Mouse (Mus musculus): Measurements from ENCODE around the gene Snrpb2. TPM values are rescaled to one million over a fixed set of nuclear protein-coding genes. Genes with fewer than 3 reads are reported as not detected.

Snrpb2 gene
- polyA plus RNA-seq, 1 experiment from 2014 or later = 154 TPM

DNA sequence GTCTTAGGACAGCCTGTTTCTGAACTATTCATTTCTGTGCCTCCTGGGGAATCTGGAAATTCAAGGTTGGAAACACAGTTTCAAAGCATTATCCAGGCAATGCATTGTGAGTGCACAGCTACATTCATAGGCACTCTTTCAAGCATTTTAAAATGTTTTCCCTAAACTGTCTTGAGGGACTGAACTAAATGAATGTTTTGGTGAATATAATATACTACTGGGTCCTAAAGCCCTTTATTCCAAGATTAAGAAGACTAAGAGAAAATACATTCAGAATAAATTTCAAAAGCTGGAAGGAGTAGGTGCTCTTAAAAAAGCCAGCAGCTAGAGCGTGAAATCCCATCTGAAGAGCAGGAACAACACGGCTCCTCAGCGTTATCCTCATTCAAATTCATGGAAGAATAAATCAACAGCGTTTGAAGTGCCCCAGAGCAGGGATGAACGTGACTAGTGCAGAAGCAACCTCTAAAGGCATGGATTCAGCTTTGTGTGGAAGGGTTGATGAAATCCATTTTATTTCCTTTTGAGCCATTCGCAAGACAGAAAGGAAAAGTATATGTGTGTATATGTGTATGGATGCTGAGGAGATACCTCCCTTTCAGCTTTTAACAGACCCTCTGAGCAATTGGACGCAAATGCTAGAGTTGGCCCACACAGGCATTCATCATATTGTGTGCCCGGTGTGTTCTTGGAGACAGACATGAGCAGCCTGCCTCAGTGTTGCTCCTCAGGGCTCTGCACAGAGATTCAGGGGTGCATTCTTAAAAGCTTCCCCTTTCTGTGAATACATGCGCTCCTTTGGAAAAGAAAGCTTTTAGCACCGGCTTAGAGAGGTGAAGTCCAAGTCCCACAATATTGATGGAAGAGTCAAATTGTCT, 30.2 kb upstream of the Snrpb2 start:
- no peaks in the 10 kb centered on the region for H3K4me1 ChIP-seq (ENCODE audit: control insufficient read depth, insufficient read depth, low read length)
- H3K4me3 ChIP-seq (ENCODE audit: low read depth, low read length) = no peak overlapping the region
- ATAC-seq (ENCODE audit: insufficient number of reproducible peaks, low FRiP score, low TSS enrichment, low read depth) = no peak
- H3K9ac ChIP-seq (ENCODE audit: low read length) = no peak overlapping the region
- no peaks in the 10 kb centered on the region for H3K36me3 ChIP-seq (ENCODE audit: control insufficient read depth, insufficient read depth, low read length)
- H3K27me3 ChIP-seq (ENCODE audit: control insufficient read depth, insufficient read depth, low read length) = no peaks in the 10 kb centered on the region
- whole genome bisulfite sequencing = 82% methylated on average over 10 of the region's 10 CpGs
- no peak overlapping the region for H3K4me2 ChIP-seq (ENCODE audit: low read depth, severe bottlenecking)
- no peaks in the 10 kb centered on the region for H3K9me3 ChIP-seq (ENCODE audit: control insufficient read depth, low read length)
- no peak overlapping the region for H3K27ac ChIP-seq (replicated peaks; ENCODE audit: low read depth, low read length)
- no peak for DNase-seq (ENCODE audit: low spot score)

DNA sequence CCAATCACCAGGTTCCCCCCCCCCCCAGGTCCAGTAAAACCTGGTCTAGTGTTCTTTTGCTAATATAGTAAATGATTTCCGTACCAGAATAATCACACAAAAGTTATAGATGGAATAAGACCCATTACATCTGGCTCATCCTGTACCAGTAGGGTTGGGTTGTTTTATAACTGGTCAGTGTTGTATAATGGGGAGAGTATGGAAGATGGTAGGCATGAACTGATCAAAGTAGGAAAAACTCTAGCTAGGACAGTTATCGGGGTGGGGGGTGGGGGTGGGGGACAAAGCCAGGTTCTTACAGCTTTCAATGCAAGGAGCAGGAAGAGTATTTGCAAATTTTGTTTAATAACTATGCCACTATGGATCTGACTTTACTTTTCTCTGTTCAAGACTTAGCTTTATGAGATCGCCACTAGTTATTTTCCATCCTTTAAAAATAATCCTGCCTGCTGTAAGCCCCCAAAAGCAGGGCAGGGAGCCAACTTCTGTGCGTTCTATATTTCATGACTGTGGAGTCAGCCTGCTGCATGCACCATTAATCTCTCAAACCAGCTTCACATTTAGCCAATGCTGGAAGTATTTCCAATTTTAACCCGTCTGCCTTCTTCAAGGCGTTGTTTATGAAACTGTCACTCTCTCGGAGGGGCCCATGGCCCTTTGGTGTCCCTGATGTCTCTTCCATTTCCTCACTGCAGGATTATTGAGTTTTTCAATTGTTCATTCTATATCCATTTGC, 28.3 kb upstream of the Snrpb2 start:
- Histone ChIP-seq H3K27me3 (ENCODE audit: control insufficient read depth, insufficient read depth, low read length) (no peaks in the 10 kb centered on the region), H3K36me3 (ENCODE audit: control insufficient read depth, insufficient read depth, low read length) (no peaks in the 10 kb centered on the region), H3K9ac (ENCODE audit: low read length) (no peak overlapping the region), H3K4me1 (ENCODE audit: control insufficient read depth, insufficient read depth, low read length) (no peaks in the 10 kb centered on the region), H3K4me3 (ENCODE audit: low read depth, low read length) (no peak overlapping the region), H3K4me2 (ENCODE audit: low read depth, severe bottlenecking) (no peak overlapping the region), H3K9me3 (ENCODE audit: control insufficient read depth, low read length) (no peaks in the 10 kb centered on the region), H3K27ac (replicated peaks; ENCODE audit: low read depth, low read length) (no peak overlapping the region)
- 78% methylated on average over 7 of the region's 7 CpGs for WGBS
- no peak for DNase-seq (ENCODE audit: low spot score)
- ATAC-seq (ENCODE audit: insufficient number of reproducible peaks, low FRiP score, low TSS enrichment, low read depth) = no peak

DNA sequence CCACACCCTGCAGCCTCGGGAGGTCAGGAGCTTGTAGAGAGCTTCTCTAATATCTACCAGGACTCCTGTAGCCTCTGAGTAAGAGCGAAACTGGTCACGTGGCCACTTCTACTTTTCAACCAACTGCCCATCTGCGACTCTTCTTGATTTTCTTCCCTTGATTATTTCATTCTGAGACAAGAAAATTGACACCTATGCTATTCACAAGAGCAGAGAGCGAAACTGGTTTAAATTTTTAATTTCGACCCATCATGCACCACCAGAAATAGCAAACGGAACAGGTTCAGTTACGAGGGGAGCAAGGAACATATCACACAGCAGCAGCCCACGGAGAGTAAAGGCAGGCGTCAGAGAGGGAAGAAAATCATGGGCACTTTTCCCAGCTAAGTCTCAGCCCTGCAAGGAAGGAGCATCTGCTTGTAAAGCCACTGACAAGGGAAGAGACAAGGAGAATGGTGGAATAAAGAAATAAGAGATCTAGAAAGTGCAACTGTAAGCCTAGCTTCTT, 27.7 kb upstream of the Snrpb2 start:
- H3K27me3 ChIP-seq (ENCODE audit: control insufficient read depth, insufficient read depth, low read length) = no peaks in the 10 kb centered on the region
- 85% methylated on average over 10 of the region's 10 CpGs for WGBS
- ATAC-seq (ENCODE audit: insufficient number of reproducible peaks, low FRiP score, low TSS enrichment, low read depth) = no peak
- H3K4me2 ChIP-seq (ENCODE audit: low read depth, severe bottlenecking) = no peak overlapping the region
- no peaks in the 10 kb centered on the region for H3K4me1 ChIP-seq (ENCODE audit: control insufficient read depth, insufficient read depth, low read length)
- H3K9me3 ChIP-seq (ENCODE audit: control insufficient read depth, low read length) = no peaks in the 10 kb centered on the region
- no peak overlapping the region for H3K4me3 ChIP-seq (ENCODE audit: low read depth, low read length)
- no peak overlapping the region for H3K27ac ChIP-seq (replicated peaks; ENCODE audit: low read depth, low read length)
- no peak for DNase-seq (ENCODE audit: low spot score)
- no peak overlapping the region for H3K9ac ChIP-seq (ENCODE audit: low read length)
- no peaks in the 10 kb centered on the region for H3K36me3 ChIP-seq (ENCODE audit: control insufficient read depth, insufficient read depth, low read length)

DNA sequence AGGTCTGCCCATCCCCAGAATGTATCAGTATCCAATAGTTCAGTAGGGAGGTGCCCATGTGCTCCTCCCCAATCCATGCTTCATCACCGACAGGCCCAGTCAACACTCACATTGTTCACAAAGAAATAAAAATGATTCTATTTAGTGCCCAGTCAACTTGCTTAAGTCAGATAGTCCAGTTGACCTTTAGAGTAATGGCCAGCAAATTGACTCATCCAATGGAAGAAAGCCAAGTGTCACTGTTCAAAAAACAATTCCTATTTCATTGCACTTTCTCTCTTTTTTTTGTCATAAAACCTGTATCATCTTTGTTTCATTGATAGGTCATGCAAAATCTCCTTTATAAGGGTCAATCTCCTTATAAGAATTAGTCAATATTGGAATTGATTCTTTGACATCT, 21.2 kb upstream of the Snrpb2 start:
- H3K27me3 ChIP-seq (ENCODE audit: control insufficient read depth, insufficient read depth, low read length) = no peaks in the 10 kb centered on the region
- no peak overlapping the region for H3K9ac ChIP-seq (ENCODE audit: low read length)
- no peak for DNase-seq (ENCODE audit: low spot score)
- no peaks in the 10 kb centered on the region for H3K36me3 ChIP-seq (ENCODE audit: control insufficient read depth, insufficient read depth, low read length)
- 89% methylated on average over 1 of the region's 1 CpGs for WGBS
- H3K4me2 ChIP-seq (ENCODE audit: low read depth, severe bottlenecking) = no peak overlapping the region
- no peak overlapping the region for H3K27ac ChIP-seq (replicated peaks; ENCODE audit: low read depth, low read length)
- no peaks in the 10 kb centered on the region for H3K9me3 ChIP-seq (ENCODE audit: control insufficient read depth, low read length)
- ATAC-seq (ENCODE audit: insufficient number of reproducible peaks, low FRiP score, low TSS enrichment, low read depth) = no peak
- H3K4me3 ChIP-seq (ENCODE audit: low read depth, low read length) = no peak overlapping the region
- H3K4me1 ChIP-seq (ENCODE audit: control insufficient read depth, insufficient read depth, low read length) = no peaks in the 10 kb centered on the region

DNA sequence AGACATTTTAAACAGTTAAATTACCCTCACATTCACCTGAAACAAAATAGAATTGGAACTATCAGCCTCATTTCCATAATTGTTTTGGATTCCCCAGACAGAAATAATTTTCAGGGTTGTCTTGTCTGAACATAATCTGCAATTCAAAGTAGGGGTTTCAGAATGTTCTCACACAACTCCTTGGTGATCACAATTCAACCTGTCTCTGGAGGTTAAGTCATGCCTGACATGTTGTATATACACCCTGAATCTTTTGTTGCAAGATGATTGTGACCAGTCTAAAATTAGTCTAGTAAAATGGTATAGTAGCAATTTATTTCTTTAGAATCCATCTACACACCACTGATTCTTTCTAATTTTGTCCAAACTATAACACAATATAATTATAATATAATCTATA, 7.6 kb upstream of the Snrpb2 start:
- H3K4me3 ChIP-seq (ENCODE audit: low read depth, low read length) = no peak overlapping the region
- no peak overlapping the region for H3K4me2 ChIP-seq (ENCODE audit: low read depth, severe bottlenecking)
- no peak overlapping the region for H3K9ac ChIP-seq (ENCODE audit: low read length)
- no peaks in the 10 kb centered on the region for H3K27me3 ChIP-seq (ENCODE audit: control insufficient read depth, insufficient read depth, low read length)
- no peaks in the 10 kb centered on the region for H3K9me3 ChIP-seq (ENCODE audit: control insufficient read depth, low read length)
- DNase-seq (ENCODE audit: low spot score) = no peak
- no peak for ATAC-seq (ENCODE audit: insufficient number of reproducible peaks, low FRiP score, low TSS enrichment, low read depth)
- no peaks in the 10 kb centered on the region for H3K36me3 ChIP-seq (ENCODE audit: control insufficient read depth, insufficient read depth, low read length)
- no peaks in the 10 kb centered on the region for H3K4me1 ChIP-seq (ENCODE audit: control insufficient read depth, insufficient read depth, low read length)
- no peak overlapping the region for H3K27ac ChIP-seq (replicated peaks; ENCODE audit: low read depth, low read length)

DNA sequence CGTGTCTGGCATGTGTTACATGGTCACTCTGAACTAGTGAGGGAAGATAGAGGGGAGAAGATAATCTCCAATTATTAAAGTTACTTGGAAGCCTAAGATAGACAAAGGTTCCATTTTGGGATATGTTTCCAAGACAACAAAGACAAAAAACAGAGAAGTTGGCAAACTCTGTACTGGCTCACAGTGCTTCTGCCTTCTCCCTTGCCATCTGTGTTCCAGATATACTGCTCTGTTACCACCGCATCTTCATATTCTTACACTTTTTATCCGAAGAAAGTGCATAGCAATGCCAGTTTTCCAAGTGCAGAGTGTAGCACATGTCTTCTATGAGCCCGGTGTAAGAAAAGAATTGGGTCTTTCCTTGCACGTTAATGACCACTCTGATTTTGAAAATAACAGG, 6.1 kb upstream of the Snrpb2 start:
- Histone ChIP-seq H3K36me3 (ENCODE audit: control insufficient read depth, insufficient read depth, low read length) (no peaks in the 10 kb centered on the region), H3K4me3 (ENCODE audit: low read depth, low read length) (no peak overlapping the region), H3K9ac (ENCODE audit: low read length) (no peak overlapping the region), H3K27me3 (ENCODE audit: control insufficient read depth, insufficient read depth, low read length) (no peaks in the 10 kb centered on the region), H3K27ac (replicated peaks; ENCODE audit: low read depth, low read length) (no peak overlapping the region), H3K9me3 (ENCODE audit: control insufficient read depth, low read length) (no peaks in the 10 kb centered on the region), H3K4me1 (ENCODE audit: control insufficient read depth, insufficient read depth, low read length) (no peaks in the 10 kb centered on the region), H3K4me2 (ENCODE audit: low read depth, severe bottlenecking) (no peak overlapping the region)
- no peak for ATAC-seq (ENCODE audit: insufficient number of reproducible peaks, low FRiP score, low TSS enrichment, low read depth)
- DNase-seq (ENCODE audit: low spot score) = no peak
- 77% methylated on average over 5 of the region's 5 CpGs for WGBS

DNA sequence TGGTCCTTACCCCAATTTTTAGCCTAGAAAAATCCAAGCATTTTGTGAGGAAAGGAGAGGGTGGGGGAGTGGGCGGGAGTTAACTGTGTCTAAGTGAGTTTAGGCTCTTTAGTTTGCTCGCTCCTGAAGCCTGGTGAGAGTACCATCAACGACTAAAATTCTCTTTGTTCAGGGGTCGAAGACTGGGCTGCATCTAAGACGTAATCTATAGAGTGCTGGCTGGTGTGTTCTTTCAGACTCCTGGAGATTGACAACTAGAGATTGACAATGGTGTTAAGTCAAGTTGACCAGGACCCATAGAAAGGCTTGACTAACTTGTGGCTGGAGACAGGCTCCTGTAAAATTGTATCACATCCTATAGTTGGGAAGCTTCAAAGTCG, 417 bp upstream of the Snrpb2 start:
- no peak overlapping the region for H3K27ac ChIP-seq (replicated peaks; ENCODE audit: low read depth, low read length)
- H3K4me3 ChIP-seq (ENCODE audit: low read depth, low read length) = peak overlapping the region; percentile 97
- H3K9me3 ChIP-seq (ENCODE audit: control insufficient read depth, low read length) = no peaks in the 10 kb centered on the region
- no peaks in the 10 kb centered on the region for H3K27me3 ChIP-seq (ENCODE audit: control insufficient read depth, insufficient read depth, low read length)
- 46% methylated on average over 6 of the region's 6 CpGs for WGBS
- ATAC-seq (ENCODE audit: insufficient number of reproducible peaks, low FRiP score, low TSS enrichment, low read depth) (peak; percentile 53; the same call in 1 of the 2 replicates), DNase-seq (ENCODE audit: low spot score) (no peak)
- peak overlapping the region; percentile 12; the same call in 1 of the 2 replicates for H3K9ac ChIP-seq (ENCODE audit: low read length)
- H3K4me2 ChIP-seq (ENCODE audit: low read depth, severe bottlenecking) = peak overlapping the region; percentile 45
- H3K36me3 ChIP-seq (ENCODE audit: control insufficient read depth, insufficient read depth, low read length) = 0 out of 2 replicates have a peak, but pooled peaks cover 3% of the 10 kb centered on the region
- no peaks in the 10 kb centered on the region for H3K4me1 ChIP-seq (ENCODE audit: control insufficient read depth, insufficient read depth, low read length)

DNA sequence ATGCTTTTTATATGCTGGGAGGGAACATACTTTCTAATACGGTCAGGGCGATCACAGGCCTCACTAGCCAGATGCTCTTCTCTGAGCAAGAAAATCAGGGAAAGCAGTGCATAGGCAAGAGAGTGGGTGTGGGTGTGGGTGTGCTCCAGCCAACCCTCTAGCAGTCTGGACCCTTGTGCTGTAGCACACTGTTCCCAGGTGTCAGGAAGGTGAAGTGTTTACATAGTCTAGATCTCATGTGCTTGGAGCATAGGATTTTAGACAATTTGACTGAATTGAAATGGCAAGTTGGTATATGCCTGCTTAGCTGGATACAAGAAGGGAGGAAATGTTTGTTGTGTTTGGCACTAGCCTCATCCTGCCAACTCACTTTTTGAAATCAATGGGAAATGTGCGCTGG, 3.1 kb downstream of the Snrpb2 start:
- 98% methylated on average over 3 of the region's 3 CpGs for WGBS
- Histone ChIP-seq H3K27ac (replicated peaks; ENCODE audit: low read depth, low read length) (no peak overlapping the region), H3K9me3 (ENCODE audit: control insufficient read depth, low read length) (no peaks in the 10 kb centered on the region), H3K4me3 (ENCODE audit: low read depth, low read length) (no peak overlapping the region), H3K4me1 (ENCODE audit: control insufficient read depth, insufficient read depth, low read length) (no peaks in the 10 kb centered on the region), H3K36me3 (ENCODE audit: control insufficient read depth, insufficient read depth, low read length) (0 out of 2 replicates have a peak, but pooled peaks cover 5% of the 10 kb centered on the region), H3K9ac (ENCODE audit: low read length) (no peak overlapping the region), H3K27me3 (ENCODE audit: control insufficient read depth, insufficient read depth, low read length) (no peaks in the 10 kb centered on the region), H3K4me2 (ENCODE audit: low read depth, severe bottlenecking) (no peak overlapping the region)
- ATAC-seq (ENCODE audit: insufficient number of reproducible peaks, low FRiP score, low TSS enrichment, low read depth) (no peak), DNase-seq (ENCODE audit: low spot score) (no peak)

Data from limb, embryonic 11.5 days (tissue).